17 mouse cellular contexts compared by ENCODE assay signal in the genomic region with DNA sequence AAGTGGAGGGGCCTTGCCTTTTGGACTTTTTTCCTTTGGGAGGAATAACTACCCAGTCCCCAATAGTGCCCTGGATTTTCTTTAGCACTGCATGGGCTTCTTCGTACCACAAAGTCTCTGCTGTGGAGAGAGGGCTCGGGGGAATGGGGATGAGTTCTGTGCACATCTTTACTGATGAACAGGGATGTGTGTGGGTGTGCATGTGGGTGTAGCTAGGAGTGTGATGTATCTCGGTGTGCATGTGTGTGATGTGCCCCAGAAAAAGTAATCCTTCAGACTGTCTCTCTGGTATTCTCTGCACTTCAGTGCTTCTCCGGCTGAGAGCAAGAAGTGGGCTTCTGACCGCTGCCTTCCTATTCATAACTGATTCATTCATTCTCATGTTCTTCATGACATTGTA. TPM values are rescaled to one million over a fixed set of nuclear protein-coding genes. Genes with fewer than 3 reads are reported as not detected.
"Had no signal": no experiment of that assay in that cellular context is flagged by ENCODE, and none has a peak within 500 bp of the region (broad histone marks: within the 10 kb centered on the region; RNA-seq: fewer than 3 reads in every experiment).

No protein-coding gene starts in this region.

- H3K9me3 ChIP-seq: limb, embryonic 13.5 days; neural tube, embryonic 12.5 days had no signal

- H3K27ac ChIP-seq: limb, embryonic 13.5 days; liver, embryonic 14.5 days; neural tube, embryonic 12.5 days; stomach, postnatal 0 days had no signal

- H3K4me1 ChIP-seq: neural tube, embryonic 12.5 days had no signal

- H3K9ac ChIP-seq: limb, embryonic 13.5 days; liver, embryonic 14.5 days; neural tube, embryonic 12.5 days had no signal

- DNase-seq: kidney, adult 11 months; kidney, postnatal 10 days; kidney, postnatal 4 days; lung, adult 18-20 months; lung, postnatal 36 days; thymus, adult 2 months; thymus, postnatal 25 days had no signal

- H3K36me3 ChIP-seq: neural tube, embryonic 12.5 days had no signal

RNA-seq across cellular contexts. Expression of gene Lhx2, which starts 28.8 kb away (rescaled TPM):
- total RNA-seq: megakaryocyte progenitor cell, adult 5-6 weeks; monocyte, adult 5-6 weeks; neutrophil, adult 5-6 weeks had no signal
- polyA plus RNA-seq: kidney, embryonic 14.5 days; lung, embryonic 16.5 days; stomach, postnatal 0 days; urinary bladder, adult 2 months had no signal
